Mouse (Mus musculus): Measurements from ENCODE around the gene Prkaa2. TPM values are rescaled to one million over a fixed set of nuclear protein-coding genes. Genes with fewer than 3 reads are reported as not detected.

Gene Prkaa2
- 18.4 and 20.2 TPM in 2 replicates for polyA plus RNA-seq (2014; fragmentation: Nextera tagmentation; extraction: Ambion mirVana)

GRCm38 (mm10) chr4:105109199-105109989 lies at the start of gene Prkaa2:
Prkaa2 (minus strand) TSS chr4:105109890.
- no peaks in the 10 kb centered on the region for H3K9me3 ChIP-seq (ENCODE audit: control insufficient read depth, low read length)
- DNase-seq (ENCODE audit: low spot score) (peak; percentile 70), ATAC-seq (ENCODE audit: low FRiP score) (peak; percentile 88)
- H3K27me3 ChIP-seq (ENCODE audit: control insufficient read depth, insufficient read depth, low read length) = no peaks in the 10 kb centered on the region
- WGBS = under 1% methylated on average over 74 of the region's 80 CpGs
- H3K4me3 ChIP-seq (replicated peaks; ENCODE audit: low read length) = peak within 1 kb of the TSS; percentile 84
- no peaks in the 10 kb centered on the region for H3K36me3 ChIP-seq (replicated peaks; ENCODE audit: control insufficient read depth, insufficient read depth)
- H3K4me2 ChIP-seq (replicated peaks) = peak within 1 kb of the TSS; percentile 96
- peak within 1 kb of the TSS; percentile 98 for H3K9ac ChIP-seq
- peaks cover 17% of the 10 kb centered on the region for H3K4me1 ChIP-seq (replicated peaks; ENCODE audit: control insufficient read depth, insufficient read depth, low read length)
- peak within 1 kb of the TSS; percentile 92 for H3K27ac ChIP-seq

GRCm38 (mm10) chr4:105159531-105159870 lies 49.8 kb upstream of the Prkaa2 start:
- Histone ChIP-seq H3K4me2 (replicated peaks) (peak overlapping the region; percentile 78), H3K4me3 (replicated peaks; ENCODE audit: low read length) (peak overlapping the region; percentile 73), H3K9ac (peak overlapping the region; percentile 80), H3K36me3 (replicated peaks; ENCODE audit: control insufficient read depth, insufficient read depth) (no peaks in the 10 kb centered on the region), H3K4me1 (replicated peaks; ENCODE audit: control insufficient read depth, insufficient read depth, low read length) (peaks cover 25% of the 10 kb centered on the region), H3K27me3 (ENCODE audit: control insufficient read depth, insufficient read depth, low read length) (no peaks in the 10 kb centered on the region), H3K27ac (no peak overlapping the region), H3K9me3 (ENCODE audit: control insufficient read depth, low read length) (no peaks in the 10 kb centered on the region)
- ATAC-seq (ENCODE audit: low FRiP score) (no peak), DNase-seq (ENCODE audit: low spot score) (no peak)
- 17% methylated on average over 6 of the region's 6 CpGs for WGBS

- H3K36me3 ChIP-seq (replicated peaks; ENCODE audit: control insufficient read depth, insufficient read depth) = no peaks in the 10 kb centered on the region
- H3K4me3 ChIP-seq (replicated peaks; ENCODE audit: low read length) = peak overlapping the region; percentile 73
- H3K9ac ChIP-seq = peak overlapping the region; percentile 80
- WGBS = 1% methylated on average over 18 of the region's 18 CpGs
- peak overlapping the region; percentile 80 for H3K27ac ChIP-seq
- peaks cover 25% of the 10 kb centered on the region for H3K4me1 ChIP-seq (replicated peaks; ENCODE audit: control insufficient read depth, insufficient read depth, low read length)
- no peak for ATAC-seq (ENCODE audit: low FRiP score)
- no peaks in the 10 kb centered on the region for H3K9me3 ChIP-seq (ENCODE audit: control insufficient read depth, low read length)
- H3K4me2 ChIP-seq (replicated peaks) = peak overlapping the region; percentile 78
- no peak for DNase-seq (ENCODE audit: low spot score)
- H3K27me3 ChIP-seq (ENCODE audit: control insufficient read depth, insufficient read depth, low read length) = no peaks in the 10 kb centered on the region
Observed at GRCm38 (mm10) chr4:105158651-105159530, 49.2 kb upstream of the Prkaa2 start.

GRCm38 (mm10) chr4:105158169-105158555 lies 48.5 kb upstream of the Prkaa2 start:
- peak overlapping the region; percentile 80 for H3K9ac ChIP-seq
- ATAC-seq (ENCODE audit: low FRiP score) = peak; percentile 66
- no peaks in the 10 kb centered on the region for H3K9me3 ChIP-seq (ENCODE audit: control insufficient read depth, low read length)
- H3K4me2 ChIP-seq (replicated peaks) = peak overlapping the region; percentile 78
- peaks cover 25% of the 10 kb centered on the region for H3K4me1 ChIP-seq (replicated peaks; ENCODE audit: control insufficient read depth, insufficient read depth, low read length)
- 0% methylated on average over 26 of the region's 26 CpGs for WGBS
- no peaks in the 10 kb centered on the region for H3K36me3 ChIP-seq (replicated peaks; ENCODE audit: control insufficient read depth, insufficient read depth)
- H3K4me3 ChIP-seq (replicated peaks; ENCODE audit: low read length) = peak overlapping the region; percentile 73
- peak; percentile 74 for DNase-seq (ENCODE audit: low spot score)
- no peaks in the 10 kb centered on the region for H3K27me3 ChIP-seq (ENCODE audit: control insufficient read depth, insufficient read depth, low read length)
- peak overlapping the region; percentile 80 for H3K27ac ChIP-seq

GRCm38 (mm10) chr4:105157276-105158168 lies 47.8 kb upstream of the Prkaa2 start, which contains the start of gene Plpp3:
Plpp3 (plus strand) TSS chr4:105157347.
- Histone ChIP-seq H3K27me3 (ENCODE audit: control insufficient read depth, insufficient read depth, low read length) (no peaks in the 10 kb centered on the region), H3K4me2 (replicated peaks) (peak within 1 kb of the TSS; percentile 78), H3K9me3 (ENCODE audit: control insufficient read depth, low read length) (no peaks in the 10 kb centered on the region), H3K4me1 (replicated peaks; ENCODE audit: control insufficient read depth, insufficient read depth, low read length) (peaks cover 22% of the 10 kb centered on the region), H3K36me3 (replicated peaks; ENCODE audit: control insufficient read depth, insufficient read depth) (no peaks in the 10 kb centered on the region), H3K27ac (peak within 1 kb of the TSS; percentile 80), H3K4me3 (replicated peaks; ENCODE audit: low read length) (peak within 1 kb of the TSS; percentile 73), H3K9ac (peak within 1 kb of the TSS; percentile 80)
- under 1% methylated on average over 67 of the region's 77 CpGs for whole genome bisulfite sequencing
- ATAC-seq (ENCODE audit: low FRiP score) = peak; percentile 82
- DNase-seq (ENCODE audit: low spot score) = peak; percentile 78

GRCm38 (mm10) chr4:105156955-105157275 lies 47.2 kb upstream of the Prkaa2 start:
- ATAC-seq (ENCODE audit: low FRiP score) = no peak

GRCm38 (mm10) chr4:105156281-105156680 lies 46.6 kb upstream of the Prkaa2 start:
- H3K4me2 ChIP-seq (replicated peaks) = peak overlapping the region; percentile 78
- no peaks in the 10 kb centered on the region for H3K9me3 ChIP-seq (ENCODE audit: control insufficient read depth, low read length)
- no peaks in the 10 kb centered on the region for H3K36me3 ChIP-seq (replicated peaks; ENCODE audit: control insufficient read depth, insufficient read depth)
- peaks cover 21% of the 10 kb centered on the region for H3K4me1 ChIP-seq (replicated peaks; ENCODE audit: control insufficient read depth, insufficient read depth, low read length)
- ATAC-seq (ENCODE audit: low FRiP score) (no peak), DNase-seq (ENCODE audit: low spot score) (no peak)
- H3K9ac ChIP-seq = no peak overlapping the region
- H3K27ac ChIP-seq = no peak overlapping the region
- H3K27me3 ChIP-seq (ENCODE audit: control insufficient read depth, insufficient read depth, low read length) = no peaks in the 10 kb centered on the region
- no peak overlapping the region for H3K4me3 ChIP-seq (replicated peaks; ENCODE audit: low read length)
- 74% methylated on average over 7 of the region's 7 CpGs for WGBS

More at GRCm38 (mm10) chr4:105156955-105157275, 47.2 kb upstream of the Prkaa2 start:
- H3K4me3 ChIP-seq (replicated peaks; ENCODE audit: low read length) = peak overlapping the region; percentile 73
- no peak for DNase-seq (ENCODE audit: low spot score)
- H3K4me1 ChIP-seq (replicated peaks; ENCODE audit: control insufficient read depth, insufficient read depth, low read length) = peaks cover 21% of the 10 kb centered on the region
- peak overlapping the region; percentile 80; the same call in 1 of the 2 replicates for H3K9ac ChIP-seq
- H3K36me3 ChIP-seq (replicated peaks; ENCODE audit: control insufficient read depth, insufficient read depth) = no peaks in the 10 kb centered on the region
- H3K27ac ChIP-seq = peak overlapping the region; percentile 80
- no peaks in the 10 kb centered on the region for H3K9me3 ChIP-seq (ENCODE audit: control insufficient read depth, low read length)
- H3K4me2 ChIP-seq (replicated peaks) = peak overlapping the region; percentile 78
- 0% methylated on average over 4 of the region's 4 CpGs for WGBS
- H3K27me3 ChIP-seq (ENCODE audit: control insufficient read depth, insufficient read depth, low read length) = no peaks in the 10 kb centered on the region

- no peak overlapping the region for H3K4me2 ChIP-seq (replicated peaks)
- H3K27me3 ChIP-seq (ENCODE audit: control insufficient read depth, insufficient read depth, low read length) = no peaks in the 10 kb centered on the region
- H3K4me3 ChIP-seq (replicated peaks; ENCODE audit: low read length) = no peak overlapping the region
- H3K4me1 ChIP-seq (replicated peaks; ENCODE audit: control insufficient read depth, insufficient read depth, low read length) = peaks cover under 1% of the 10 kb centered on the region; the same call in 1 of the 2 replicates
- WGBS = 93% methylated on average over 3 of the region's 3 CpGs
- H3K9ac ChIP-seq = no peak overlapping the region
- H3K36me3 ChIP-seq (replicated peaks; ENCODE audit: control insufficient read depth, insufficient read depth) = no peaks in the 10 kb centered on the region
- H3K27ac ChIP-seq = no peak overlapping the region
- no peaks in the 10 kb centered on the region for H3K9me3 ChIP-seq (ENCODE audit: control insufficient read depth, low read length)
- ATAC-seq (ENCODE audit: low FRiP score) = no peak
- DNase-seq (ENCODE audit: low spot score) = no peak
Observed at GRCm38 (mm10) chr4:105153227-105153626, 43.5 kb upstream of the Prkaa2 start.

Data from hindbrain, embryonic 14.5 days (tissue).